Mouse (Mus musculus) liver, embryonic 18 days (tissue): ENCODE results near the gene Lzts2. TPM values are rescaled to one million over a fixed set of nuclear protein-coding genes. Genes with fewer than 3 reads are reported as not detected.

Experiments used
- polyA plus RNA-seq: library from polyadenylated mRNA; depleted of rRNA; stranded (reverse); fragments of >200 nt; gene quantifications from 2 replicates; pipeline ENCODE4 v1.2.3, GENCODE M21; 2012; rRNA removed

Lzts2 gene
- polyA plus RNA-seq, result 7.3 and 7.9 TPM in 2 replicates

DNA sequence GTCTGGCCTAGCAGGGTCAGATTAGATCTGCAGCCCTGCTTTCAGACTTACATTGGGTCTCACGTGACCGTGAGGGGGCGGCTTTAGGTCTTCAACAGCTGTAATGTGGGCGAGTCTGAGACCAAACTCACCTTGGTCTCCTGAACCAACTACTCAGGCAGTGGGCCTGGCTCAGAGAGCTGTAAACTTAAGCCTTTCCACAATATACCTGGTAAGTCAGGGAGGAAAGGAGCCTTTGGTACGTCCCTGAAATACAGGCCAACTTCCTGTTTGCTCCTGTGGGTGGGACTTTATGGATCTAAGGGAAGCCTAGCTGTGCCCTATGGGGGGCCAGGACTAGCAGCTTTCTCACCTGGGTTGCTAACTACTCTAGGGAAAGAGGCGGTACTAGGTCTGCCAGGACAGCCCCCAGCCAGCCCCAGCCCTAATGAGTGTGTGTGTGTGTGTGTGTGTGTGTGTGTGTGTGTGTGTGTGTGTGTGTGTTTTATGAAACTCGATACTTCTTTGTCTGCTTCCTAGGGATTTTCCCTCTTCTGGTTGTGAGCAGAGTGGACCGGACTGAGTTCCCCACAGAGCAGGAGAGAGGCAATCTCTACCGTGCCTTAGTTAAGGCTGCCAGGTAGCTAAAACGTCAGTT, at the start of gene Lzts2:
Gene Lzts2, plus strand, starts transcription at position 80 of the 637 bp plus-strand sequence.

DNA sequence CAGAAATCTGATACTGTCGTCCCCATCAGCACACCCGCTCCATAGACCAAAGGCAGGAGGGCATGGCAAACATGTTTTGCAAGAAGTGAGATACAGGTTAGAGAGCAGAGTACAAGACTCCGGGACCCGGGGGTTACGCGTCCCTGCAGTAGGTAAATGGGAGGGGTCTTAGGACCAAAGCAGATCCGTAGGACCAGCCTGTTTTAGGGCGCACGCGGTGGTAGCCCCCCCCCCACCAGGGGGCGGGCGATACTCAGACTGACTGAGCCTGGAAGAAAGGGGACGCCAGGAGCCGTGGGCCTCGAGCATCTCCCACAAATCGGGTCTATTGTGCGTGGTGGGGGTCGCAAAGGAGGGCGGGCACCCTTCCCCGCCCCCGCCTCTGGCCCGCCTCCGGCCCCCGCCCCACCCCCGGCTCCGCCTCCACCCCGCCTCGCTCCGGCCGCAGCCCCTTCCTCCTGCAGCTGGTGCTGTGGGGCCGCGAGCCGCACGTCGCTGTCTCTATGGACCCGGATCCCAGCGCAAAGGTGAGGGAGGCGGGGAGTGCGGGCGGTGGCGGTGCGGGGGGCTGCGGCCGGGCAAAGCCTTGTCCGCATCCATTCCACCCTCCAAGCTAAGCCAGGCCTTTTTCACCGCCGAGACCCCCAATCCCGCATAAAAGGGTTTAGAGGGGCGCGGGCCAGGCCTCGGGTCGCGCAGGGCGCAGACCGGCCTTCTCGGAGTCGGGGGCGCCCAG, 25.2 kb upstream of the Lzts2 start, which contains the start of gene Sema4g:
Gene Sema4g, plus strand, starts transcription at position 271 of the 736 bp plus-strand sequence.

DNA sequence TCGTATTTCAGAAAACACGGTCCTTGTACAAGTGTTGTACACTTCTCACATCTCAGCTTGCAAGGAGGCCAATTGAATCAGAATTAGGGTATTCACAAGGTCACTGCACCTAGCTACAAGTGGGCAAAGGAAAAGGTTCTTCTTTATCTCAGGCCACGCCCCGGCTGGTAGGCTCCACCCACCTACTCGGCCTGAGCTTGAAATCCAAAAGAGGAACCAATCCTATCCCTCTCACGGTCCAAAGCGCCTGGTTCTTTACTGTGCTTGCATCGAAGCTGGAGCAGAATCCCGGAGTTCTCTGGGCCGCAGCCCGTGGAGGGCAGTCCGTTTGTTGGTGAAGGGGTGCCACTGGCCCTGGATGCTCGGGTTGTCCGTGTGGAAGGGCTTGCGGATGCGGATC, 8.8 kb upstream of the Lzts2 start, which contains the start of gene Twnk:
Gene Twnk, plus strand, starts transcription at position 220 of the 400 bp plus-strand sequence.

DNA sequence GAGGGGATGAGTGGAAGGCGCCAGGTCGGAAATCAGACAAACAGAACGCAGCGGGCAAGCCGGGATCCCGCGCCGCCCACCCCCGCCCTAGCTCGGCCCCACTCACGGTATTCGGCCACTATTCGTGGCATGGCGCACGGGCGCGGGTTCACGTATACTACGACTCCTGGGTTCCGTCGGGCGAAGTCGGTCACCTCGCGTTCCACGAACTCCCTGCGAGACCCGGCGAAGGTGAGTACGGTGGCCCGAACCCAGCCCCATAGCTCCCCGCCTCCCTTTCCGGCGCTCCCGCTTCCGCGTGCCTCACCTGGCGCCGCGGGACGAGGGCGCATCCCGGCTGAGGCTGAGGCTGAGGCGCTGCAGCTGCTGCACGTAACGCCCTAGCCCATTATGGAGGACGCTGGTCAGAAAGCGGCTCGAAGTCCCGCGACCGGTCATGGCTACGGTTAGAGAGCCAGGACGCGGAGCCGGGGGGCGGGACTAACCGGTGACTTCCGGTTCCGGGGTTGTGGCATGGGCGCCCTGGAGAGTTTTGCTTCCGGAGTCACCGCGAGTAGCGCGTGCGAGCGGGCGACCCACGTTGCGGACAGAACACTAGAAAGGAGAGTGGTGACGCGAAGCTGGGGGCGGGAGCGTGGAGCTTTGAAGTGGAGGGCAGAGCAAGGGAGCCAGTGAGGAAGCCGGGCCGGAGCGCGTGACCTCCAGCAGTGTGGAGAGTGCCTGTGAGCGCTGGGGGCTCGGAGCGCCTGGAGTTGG, 8.1 kb upstream of the Lzts2 start, which contains the start of gene Mrpl43:
Gene Mrpl43, minus strand, starts transcription at position 486 of the 756 bp plus-strand sequence.

DNA sequence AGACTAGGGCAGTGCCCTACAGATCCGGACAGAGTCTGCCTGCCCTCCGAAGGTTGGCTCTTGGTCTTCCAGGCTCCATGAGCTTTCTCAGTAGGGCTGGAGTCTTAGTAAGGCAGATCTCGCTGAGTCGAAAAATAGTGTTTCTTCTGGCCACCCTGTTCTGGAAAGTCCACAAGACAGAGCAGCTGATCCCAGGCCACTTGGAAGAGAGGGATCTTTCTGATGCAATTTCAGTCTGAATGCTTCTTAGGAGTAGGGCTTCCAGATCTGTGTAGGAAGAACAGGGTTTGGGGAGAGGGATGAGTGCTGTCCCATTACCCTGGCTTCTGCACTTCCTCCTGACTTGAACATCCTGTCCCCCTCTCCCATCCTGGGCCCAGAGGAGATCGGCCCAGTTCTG, 31.4 kb downstream of the Lzts2 start, which contains the start of gene Pdzd7:
Gene Pdzd7, minus strand, starts transcription at position 67 of the 400 bp plus-strand sequence.

DNA sequence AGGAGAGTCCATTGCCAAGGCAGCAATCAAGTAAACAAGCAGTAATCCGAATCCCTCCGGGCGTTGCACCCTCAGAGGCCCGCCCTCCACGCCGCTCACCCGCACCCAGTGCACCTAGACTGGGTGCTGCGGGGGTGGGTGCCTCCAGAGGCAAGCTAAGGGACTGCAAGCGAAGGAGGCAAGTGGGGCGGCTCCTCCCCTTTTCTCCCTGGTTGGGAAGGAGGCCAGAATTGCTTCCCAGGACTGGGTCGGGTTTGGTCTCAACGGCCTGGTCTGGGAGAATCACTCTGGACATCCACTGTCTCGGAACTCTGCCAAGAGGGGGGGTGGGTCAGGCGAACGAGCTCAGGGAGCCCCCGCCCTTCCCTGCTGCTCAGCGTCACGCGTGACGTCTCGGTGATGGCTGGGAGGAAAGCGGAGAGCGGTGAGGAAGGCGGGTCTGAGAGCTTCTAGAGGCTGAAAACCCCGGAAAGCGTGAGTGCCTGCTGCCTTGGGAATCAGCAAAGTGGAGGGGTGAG, 33.3 kb downstream of the Lzts2 start, which contains the start of gene Sfxn3:
Gene Sfxn3, plus strand, starts transcription at position 87 of the 518 bp plus-strand sequence.

DNA sequence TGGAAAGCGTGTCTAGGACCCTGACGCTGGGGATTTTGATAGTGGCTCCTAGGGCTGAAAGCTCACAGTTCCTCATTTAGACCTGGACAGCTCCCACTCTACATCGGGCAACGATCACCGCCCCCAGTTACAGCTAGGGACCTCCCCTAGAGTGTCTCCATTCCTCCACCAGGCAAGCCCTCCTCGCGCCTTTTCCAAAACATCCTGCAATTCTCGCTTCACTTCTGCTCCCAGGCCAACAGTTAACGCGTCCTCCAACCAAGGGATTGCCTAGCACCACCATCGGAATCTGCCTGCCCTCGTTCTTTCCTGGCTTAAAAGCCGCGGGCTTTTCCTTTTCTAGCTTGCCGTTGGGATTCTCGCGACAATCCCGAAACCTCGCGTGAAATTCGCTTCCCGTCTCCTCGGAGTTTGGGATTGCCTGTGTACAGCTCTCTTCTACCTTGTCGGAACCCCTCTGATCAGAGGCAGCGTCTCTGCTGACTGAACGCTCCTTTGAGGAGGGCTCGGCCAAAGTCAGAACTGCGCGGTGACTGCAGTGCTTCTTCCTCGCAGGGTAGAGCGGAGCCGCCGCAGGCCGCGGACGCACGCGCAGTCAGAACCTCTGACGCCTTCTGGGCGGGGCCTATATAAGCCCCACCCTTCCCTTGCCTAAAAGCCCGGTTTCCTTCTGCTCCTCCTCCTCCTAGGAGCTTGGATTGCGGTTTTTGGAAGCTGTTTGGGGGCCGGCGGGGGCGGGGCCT, 60.5 kb downstream of the Lzts2 start, which contains the start of gene Kazald1:
Gene Kazald1, plus strand, starts transcription at position 662 of the 743 bp plus-strand sequence.

Other genes with a start within 250 kb of the Lzts2 start
- 6.4 and 8.3 TPM in 2 replicates for gene Slf2, start 83.3 kb upstream of the Lzts2 start, polyA plus RNA-seq
- gene Sema4g, start 25.3 kb upstream of the Lzts2 start, polyA plus RNA-seq, result 108 and 124 TPM in 2 replicates
- gene Twnk, start 8.8 kb upstream of the Lzts2 start, polyA plus RNA-seq, result 12.0 and 13.9 TPM in 2 replicates
- 32.8 and 35.0 TPM in 2 replicates for gene Mrpl43, start 8.0 kb upstream of the Lzts2 start, polyA plus RNA-seq
- 0.03 and 0.04 TPM in 2 replicates for gene Pdzd7, start 31.3 kb downstream of the Lzts2 start, polyA plus RNA-seq
- 2.6 and 3.1 TPM in 2 replicates for gene Sfxn3, start 33.1 kb downstream of the Lzts2 start, polyA plus RNA-seq
- gene Kazald1, start 60.8 kb downstream of the Lzts2 start, polyA plus RNA-seq, result 0.28 and 0.34 TPM in 2 replicates
- 0.06 TPM in 1 of 2 replicates, not detected in the other for gene Tlx1, start 136.3 kb downstream of the Lzts2 start, polyA plus RNA-seq
- not detected in 2 replicates for gene Lbx1, start 221.4 kb downstream of the Lzts2 start, polyA plus RNA-seq